Mouse (Mus musculus) hindbrain, embryonic 10.5 days (tissue): Measurements from ENCODE around the gene Ankfy1. TPM values are rescaled to one million over a fixed set of nuclear protein-coding genes. Genes with fewer than 3 reads are reported as not detected.
"Not testable (repeated sequence)": the region's sequence is repeated elsewhere in the genome, so short reads cannot be mapped to it uniquely, and the experiment has no call there.

Experiments
- DNase-seq: peaks from one replicate; pipeline ENCODE4 v3.0.0-alpha.2; 2017; ENCODE audit warnings: low spot score
- H3K27ac ChIP-seq: fragments of 300-500 bp; sonication (generic); 2 replicates; pipeline ENCODE4 v1.5.1; 2016; ENCODE audit warnings: mild to moderate bottlenecking, moderate library complexity
- H3K27me3 ChIP-seq: fragments of 300-500 bp; sonication (generic); 2 replicates; pipeline ENCODE4 v1.6.1; 2016; ENCODE audit warnings: mild to moderate bottlenecking; ENCODE audit not compliant: poor library complexity, insufficient read depth, severe bottlenecking
- H3K36me3 ChIP-seq: fragments of 300-500 bp; sonication (generic); 2 replicates; pipeline ENCODE4 v1.6.1; 2016; ENCODE audit warnings: mild to moderate bottlenecking, moderate library complexity
- H3K4me1 ChIP-seq: fragments of 300-500 bp; sonication (generic); replicated peaks from 2 replicates; pipeline ENCODE4 v1.6.1; 2016; ENCODE audit warnings: mild to moderate bottlenecking
- H3K4me3 ChIP-seq: fragments of 300-500 bp; sonication (generic); 2 replicates; pipeline ENCODE4 v1.5.1; 2016; ENCODE audit warnings: mild to moderate bottlenecking, moderate library complexity
- H3K9me3 ChIP-seq: fragments of 300-500 bp; sonication (generic); 2 replicates; pipeline ENCODE4 v1.6.1; 2016; ENCODE audit warnings: mild to moderate bottlenecking, moderate library complexity
- WGBS: fragments of 180-500 bp; shearing (Covaris S2); methylation state at CpG from one replicate; pipeline ENCODE4 v1.1.7; 2016; 5-methylcytosine and 5-hydroxymethylcytosine counted together
- polyA plus RNA-seq: library from polyadenylated mRNA; unstranded; fragments of >200 nt; fragmentation: Nextera tagmentation; extraction: Ambion mirVana; gene quantifications from 2 replicates; pipeline ENCODE4 v1.2.1, GENCODE M21; 2016

Gene Ankfy1
- polyA plus RNA-seq, 1 experiment from 2014 or later, result 26.8 TPM

GRCm38 (mm10) chr11:72734840-72735518 lies 45.2 kb downstream of the Ankfy1 start:
- 86% methylated on average over 4 of the region's 4 CpGs for WGBS
- peaks cover 80% of the 10 kb centered on the region for H3K36me3 ChIP-seq
- DNase-seq, result no peak
- H3K27ac ChIP-seq, result no peak overlapping the region
- no peaks in the 10 kb centered on the region for H3K9me3 ChIP-seq
- H3K4me1 ChIP-seq, result 0 out of 2 replicates have a peak, but pooled peaks cover 8% of the 10 kb centered on the region
- no peak overlapping the region for H3K4me3 ChIP-seq
- H3K27me3 ChIP-seq, result no peaks in the 10 kb centered on the region

GRCm38 (mm10) chr11:72735519-72735860 lies 45.7 kb downstream of the Ankfy1 start:
- no peaks in the 10 kb centered on the region for H3K9me3 ChIP-seq
- DNase-seq, result no peak
- H3K4me3 ChIP-seq, result no peak overlapping the region
- no peak overlapping the region for H3K27ac ChIP-seq
- peaks cover 80% of the 10 kb centered on the region for H3K36me3 ChIP-seq
- no peaks in the 10 kb centered on the region for H3K27me3 ChIP-seq
- 0 out of 2 replicates have a peak, but pooled peaks cover 8% of the 10 kb centered on the region for H3K4me1 ChIP-seq
- 80% methylated on average over 2 of the region's 2 CpGs for WGBS

GRCm38 (mm10) chr11:72736320-72736719 lies 46.5 kb downstream of the Ankfy1 start:
- WGBS, result 70% methylated on average over 1 of the region's 1 CpGs
- Histone ChIP-seq H3K9me3 (no peaks in the 10 kb centered on the region), H3K36me3 (peaks cover 80% of the 10 kb centered on the region), H3K27ac (no peak overlapping the region), H3K27me3 (no peaks in the 10 kb centered on the region), H3K4me3 (no peak overlapping the region), H3K4me1 (0 out of 2 replicates have a peak, but pooled peaks cover 8% of the 10 kb centered on the region)
- no peak for DNase-seq

GRCm38 (mm10) chr11:72737517-72737916 lies 47.7 kb downstream of the Ankfy1 start:
- not testable (repeated sequence) for H3K4me3 ChIP-seq, H3K4me1 ChIP-seq, H3K27ac ChIP-seq, H3K27me3 ChIP-seq, DNase-seq, H3K9me3 ChIP-seq
- H3K36me3 ChIP-seq, result peaks cover 78% of the 10 kb centered on the region
- WGBS, result 89% methylated on average over 5 of the region's 5 CpGs

GRCm38 (mm10) chr11:72739048-72739447 lies 49.2 kb downstream of the Ankfy1 start:
- WGBS, result 98% methylated on average over 1 of the region's 1 CpGs
- no peaks in the 10 kb centered on the region for H3K9me3 ChIP-seq
- no peaks in the 10 kb centered on the region for H3K27me3 ChIP-seq
- H3K36me3 ChIP-seq, result peaks cover 75% of the 10 kb centered on the region
- 0 out of 2 replicates have a peak, but pooled peaks cover 8% of the 10 kb centered on the region for H3K4me1 ChIP-seq
- H3K4me3 ChIP-seq, result no peak overlapping the region
- H3K27ac ChIP-seq, result no peak overlapping the region
- no peak for DNase-seq

- Histone ChIP-seq H3K4me3 (no peak overlapping the region), H3K36me3 (peaks cover 100% of the 10 kb centered on the region), H3K4me1 (no peaks in the 10 kb centered on the region), H3K27me3 (no peaks in the 10 kb centered on the region), H3K27ac (no peak overlapping the region), H3K9me3 (no peaks in the 10 kb centered on the region)
- DNase-seq, result no peak
- 56% methylated on average over 2 of the region's 2 CpGs for WGBS
Observed at GRCm38 (mm10) chr11:72751956-72752355, 62.1 kb downstream of the Ankfy1 start.

- Histone ChIP-seq H3K27ac (no peak overlapping the region), H3K27me3 (no peaks in the 10 kb centered on the region), H3K36me3 (peaks cover 100% of the 10 kb centered on the region), H3K4me3 (no peak overlapping the region), H3K9me3 (no peaks in the 10 kb centered on the region), H3K4me1 (no peaks in the 10 kb centered on the region)
- no peak for DNase-seq
- 92% methylated on average over 5 of the region's 5 CpGs for WGBS
Observed at GRCm38 (mm10) chr11:72758316-72758715, 68.5 kb downstream of the Ankfy1 start.

GRCm38 (mm10) chr11:72759581-72759980 lies 69.8 kb downstream of the Ankfy1 start:
- H3K27me3 ChIP-seq, result no peaks in the 10 kb centered on the region
- no peak for DNase-seq
- H3K9me3 ChIP-seq, result no peaks in the 10 kb centered on the region
- H3K36me3 ChIP-seq, result peaks cover 100% of the 10 kb centered on the region
- WGBS, result 92% methylated on average over 6 of the region's 6 CpGs
- H3K4me1 ChIP-seq, result no peaks in the 10 kb centered on the region
- H3K4me3 ChIP-seq, result no peak overlapping the region
- H3K27ac ChIP-seq, result no peak overlapping the region

- H3K4me1 ChIP-seq, result no peaks in the 10 kb centered on the region
- no peak overlapping the region for H3K27ac ChIP-seq
- peaks cover 91% of the 10 kb centered on the region for H3K36me3 ChIP-seq
- WGBS, result 89% methylated on average over 1 of the region's 1 CpGs
- no peak overlapping the region for H3K4me3 ChIP-seq
- no peaks in the 10 kb centered on the region for H3K9me3 ChIP-seq
- H3K27me3 ChIP-seq, result no peaks in the 10 kb centered on the region
- no peak for DNase-seq
Observed at GRCm38 (mm10) chr11:72760781-72761180, 71.0 kb downstream of the Ankfy1 start.

- Histone ChIP-seq H3K9me3 (no peaks in the 10 kb centered on the region), H3K27me3 (no peaks in the 10 kb centered on the region), H3K36me3 (peaks cover 83% of the 10 kb centered on the region), H3K27ac (no peak overlapping the region), H3K4me3 (no peak overlapping the region), H3K4me1 (no peaks in the 10 kb centered on the region)
- WGBS, result 94% methylated on average over 4 of the region's 4 CpGs
- DNase-seq, result no peak
Observed at GRCm38 (mm10) chr11:72764270-72764669, 74.5 kb downstream of the Ankfy1 start.

- Histone ChIP-seq H3K4me1 (no peaks in the 10 kb centered on the region), H3K4me3 (no peak overlapping the region), H3K36me3 (peaks cover 65% of the 10 kb centered on the region), H3K27me3 (no peaks in the 10 kb centered on the region), H3K27ac (no peak overlapping the region), H3K9me3 (no peaks in the 10 kb centered on the region)
- WGBS, result 94% methylated on average over 8 of the region's 8 CpGs
- no peak for DNase-seq
Observed at GRCm38 (mm10) chr11:72767716-72768115, 77.9 kb downstream of the Ankfy1 start.

GRCm38 (mm10) chr11:72769061-72769460 lies 79.3 kb downstream of the Ankfy1 start:
- no peak overlapping the region for H3K4me3 ChIP-seq
- no peaks in the 10 kb centered on the region for H3K9me3 ChIP-seq
- DNase-seq, result no peak
- WGBS, result 96% methylated on average over 3 of the region's 3 CpGs
- H3K4me1 ChIP-seq, result 0 out of 2 replicates have a peak, but pooled peaks cover 4% of the 10 kb centered on the region
- peaks cover 52% of the 10 kb centered on the region for H3K36me3 ChIP-seq
- no peaks in the 10 kb centered on the region for H3K27me3 ChIP-seq
- no peak overlapping the region for H3K27ac ChIP-seq

- WGBS, result 94% methylated on average over 3 of the region's 3 CpGs
- H3K27ac ChIP-seq, result no peak overlapping the region
- H3K9me3 ChIP-seq, result no peaks in the 10 kb centered on the region
- H3K27me3 ChIP-seq, result no peaks in the 10 kb centered on the region
- no peak for DNase-seq
- H3K4me1 ChIP-seq, result 0 out of 2 replicates have a peak, but pooled peaks cover 4% of the 10 kb centered on the region
- peaks cover 44% of the 10 kb centered on the region for H3K36me3 ChIP-seq
- H3K4me3 ChIP-seq, result no peak overlapping the region
Observed at GRCm38 (mm10) chr11:72770324-72770723, 80.5 kb downstream of the Ankfy1 start.
